In the genomic region with DNA sequence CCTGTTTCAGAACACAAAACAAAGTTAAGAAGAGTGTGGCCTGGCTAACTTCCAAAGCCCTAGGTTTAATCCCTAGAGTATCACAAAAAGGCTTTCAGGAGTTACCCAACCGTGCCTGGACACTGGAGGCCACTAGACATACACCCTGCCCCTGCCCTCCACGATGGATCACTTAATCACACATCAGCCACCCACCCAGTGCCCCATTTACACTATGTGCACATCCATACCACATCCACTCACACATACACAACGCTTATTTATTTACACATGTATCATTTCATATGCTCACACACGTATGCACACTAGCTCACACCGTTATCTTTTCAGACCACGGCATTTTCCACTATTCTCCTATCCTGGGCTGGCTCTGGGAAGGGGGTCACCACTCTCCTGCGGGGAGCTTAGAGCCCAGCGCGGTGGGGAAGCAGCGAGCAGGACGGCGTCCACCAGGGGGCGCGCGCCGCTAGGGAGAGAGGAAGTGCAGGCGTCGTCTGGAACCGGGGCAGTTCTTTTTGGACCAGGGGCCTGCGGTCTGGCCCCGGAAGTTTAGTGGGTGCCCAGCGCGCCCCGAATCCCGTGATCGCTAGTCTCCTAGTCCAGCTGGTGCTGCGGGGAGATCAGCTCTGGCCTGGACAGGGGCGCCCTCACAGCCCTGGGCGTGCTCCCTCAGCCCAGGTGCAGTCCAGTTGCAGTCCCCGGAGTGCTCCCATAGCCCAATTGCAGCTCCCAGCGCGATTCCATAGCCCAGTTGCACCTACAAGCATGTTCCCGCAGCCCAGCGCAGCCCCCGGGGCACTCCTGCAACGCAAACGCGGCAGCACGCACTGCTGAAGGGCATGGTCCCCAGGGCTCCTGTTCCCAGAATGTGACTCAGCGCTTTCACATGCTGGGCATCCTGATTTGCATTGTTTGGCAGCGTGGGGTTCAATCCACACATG, we compare ENCODE assay signal across 8 mouse cellular contexts. TPM values are rescaled to one million over a fixed set of nuclear protein-coding genes. Genes with fewer than 3 reads are reported as not detected.
DNase-seq lines count a peak whose midpoint lies in the region; ATAC-seq and TF ChIP-seq lines count a peak whose summit lies in the region.

No protein-coding gene starts in this region.

- ATAC-seq in Patski = peak; percentile 76
- peak; percentile 79 for ATAC-seq in hindbrain, embryonic 14.5 days (ENCODE audit: low FRiP score)

- H3K27me3 ChIP-seq in Patski = no peaks in the 10 kb centered on the region
- H3K27me3 ChIP-seq in hindbrain, embryonic 14.5 days (ENCODE audit: control insufficient read depth, insufficient read depth, low read length) = no peaks in the 10 kb centered on the region

- peak; percentile 100 for TF ChIP-seq CTCF in Patski (IDR thresholded peaks at IDR 0.05)

- POLR2A ChIA-PET in Patski (lab: Charles Lee) = interaction anchor here (0.8 to 1.3 kb wide), 3 partner anchors 14 to 89 kb away, joined by 3 to 5 read pairs (median 3); partner anchors contain the start of gene Foxj1

- no peaks in the 10 kb centered on the region for H3K9me3 ChIP-seq in hindbrain, embryonic 14.5 days (ENCODE audit: control insufficient read depth, low read length)

- H3K4me3 ChIP-seq in hindbrain, embryonic 14.5 days (replicated peaks; ENCODE audit: low read length) = peak overlapping the region; percentile 35

- no peaks in the 10 kb centered on the region for H3K36me3 ChIP-seq in hindbrain, embryonic 14.5 days (replicated peaks; ENCODE audit: control insufficient read depth, insufficient read depth)

- H3K4me1 ChIP-seq in hindbrain, embryonic 14.5 days (replicated peaks; ENCODE audit: control insufficient read depth, insufficient read depth, low read length) = peaks cover 4% of the 10 kb centered on the region

- whole genome bisulfite sequencing in hindbrain, embryonic 14.5 days = under 1% methylated on average over 41 of the region's 41 CpGs

- in situ Hi-C loops in Patski (cut with MboI; ENCODE audit: low pct_unique_long_range_greater_than_20kb) = loop anchor here (5.0 kb wide), 2 partner anchors 48 to 123 kb away; no protein-coding TSS in a partner anchor

- no peak overlapping the region for H3K27ac ChIP-seq in hindbrain, embryonic 14.5 days

- DNase-seq in Patski (ENCODE audit: low read depth, low spot score) = no peak
- DNase-seq in cerebellum, postnatal 10 days = peak; percentile 96 to 98
- peak; percentile 81 to 86 for DNase-seq in frontal cortex, postnatal 36 days (ENCODE audit: low spot score in 2 of 2)
- peak; percentile 83 for DNase-seq in hindbrain, embryonic 14.5 days (ENCODE audit: low spot score)
- peak; percentile 95 to 98 for DNase-seq in layer of hippocampus, postnatal 25 days (ENCODE audit: extremely low spot score in 1 of 2, low spot score in 1 of 2)
- peak; percentile 76 for DNase-seq in lung, postnatal 25 days (ENCODE audit: low spot score)
- peak; percentile 59 for DNase-seq in retina, adult 2 months (ENCODE audit: low read depth, low spot score)
- DNase-seq in thymus, postnatal 36 days = peak; percentile 83 to 84

- CTCF ChIA-PET in Patski (lab: Charles Lee) = interaction anchor here (0.8 to 3.7 kb wide), 21 partner anchors 9 to 151 kb away, joined by 3 to 19 read pairs (median 4); partner anchors contain the start of genes Exoc7 and Foxj1

- H3K4me2 ChIP-seq in hindbrain, embryonic 14.5 days (replicated peaks) = peak overlapping the region; percentile 95

- H3K9ac ChIP-seq in hindbrain, embryonic 14.5 days = peak overlapping the region; percentile 59

RNA-seq across cellular contexts. Expression of gene Exoc7, which starts 12.0 kb away (rescaled TPM):
- polyA plus RNA-seq in Patski (2021) = 63.6 TPM
- polyA plus RNA-seq in hindbrain, embryonic 14.5 days (2014; fragmentation: Nextera tagmentation; extraction: Ambion mirVana) = 115 and 118 TPM in 2 replicates
- 10 to 100 TPM; 85.0 to 87.2 TPM for total RNA-seq in layer of hippocampus, postnatal 25 days (2021)

RNA-seq across cellular contexts. Expression of gene Foxj1, which starts 16.2 kb away (rescaled TPM):
- polyA plus RNA-seq in Patski (2021) = 8.6 TPM
- 13.1 and 16.2 TPM in 2 replicates for polyA plus RNA-seq in hindbrain, embryonic 14.5 days (2014; fragmentation: Nextera tagmentation; extraction: Ambion mirVana)
- total RNA-seq in layer of hippocampus, postnatal 25 days (2021) = 1 to 10 TPM; 5.4 to 7.1 TPM

RNA-seq across cellular contexts. Expression of gene Galr2, which starts 38.2 kb away (rescaled TPM):
- 2.2 TPM for polyA plus RNA-seq in Patski (2021)
- 0.55 and 0.57 TPM in 2 replicates for polyA plus RNA-seq in hindbrain, embryonic 14.5 days (2014; fragmentation: Nextera tagmentation; extraction: Ambion mirVana)
- total RNA-seq in layer of hippocampus, postnatal 25 days (2021) = not detected

RNA-seq across cellular contexts. Expression of gene Srp68, which starts 45.0 kb away (rescaled TPM):
- polyA plus RNA-seq in Patski (2021) = 90.1 TPM
- 52.0 and 54.0 TPM in 2 replicates for polyA plus RNA-seq in hindbrain, embryonic 14.5 days (2014; fragmentation: Nextera tagmentation; extraction: Ambion mirVana)
- total RNA-seq in layer of hippocampus, postnatal 25 days (2021) = 10 to 100 TPM; 61.5 to 61.7 TPM
